Comparison of ENCODE assay signal across 13 mouse cellular contexts in genomic region chr3:96486828-96487559, GRCm38 (mm10). TPM values are rescaled to one million over a fixed set of nuclear protein-coding genes. Genes with fewer than 3 reads are reported as not detected.
DNase-seq lines count a peak whose midpoint lies in the region; ATAC-seq and TF ChIP-seq lines count a peak whose summit lies in the region.
"Not testable (repeated sequence)": the region's sequence is repeated elsewhere in the genome, so short reads cannot be mapped to it uniquely, and the experiment has no call there.
"Had no signal": no experiment of that assay in that cellular context is flagged by ENCODE, and none has a peak within 500 bp of the region (broad histone marks: within the 10 kb centered on the region; RNA-seq: fewer than 3 reads in every experiment).

No protein-coding gene starts in this region.

- not testable (repeated sequence) for TF ChIP-seq CTCF in MEL (IDR thresholded peaks at IDR 0.05 in 2 of 3, conservative IDR thresholded peaks at IDR 0.05 in 1 of 3; ENCODE audit: control insufficient read depth in 1 of 3, insufficient read depth in 1 of 3, low read depth in 2 of 3, low read length in 3 of 3, poor library complexity in 1 of 3, severe bottlenecking in 1 of 3); gastrocnemius, adult 2 months (IDR thresholded peaks at IDR 0.05); layer of hippocampus, adult 2 months (conservative IDR thresholded peaks at IDR 0.05); lung, adult 2 months (IDR thresholded peaks at IDR 0.05; ENCODE audit: insufficient read depth, low read length)

- TF ChIP-seq RAD21 in MEL (IDR thresholded peaks at IDR 0.05; ENCODE audit: low read depth, low read length), result not testable (repeated sequence)

- peak overlapping the region; percentile 74 for H3K9ac ChIP-seq in MEL (ENCODE audit: control insufficient read depth, low read depth, low read length, poor library complexity, severe bottlenecking)
- H3K9ac ChIP-seq in embryonic facial prominence, embryonic 12.5 days; midbrain, embryonic 16.5 days (ENCODE audit: low read depth, low read length); stomach, embryonic 14.5 days (replicated peaks; ENCODE audit: low read depth, low read length): not testable (repeated sequence)
- 0 out of 2 replicates have a peak overlapping the region, but pooled peaks have one; percentile 51 for H3K9ac ChIP-seq in hindbrain, embryonic 13.5 days

- not testable (repeated sequence) for H3K9me3 ChIP-seq in MEL (replicated peaks; ENCODE audit: insufficient read depth, low read length); embryonic facial prominence, embryonic 12.5 days; hindbrain, embryonic 13.5 days; midbrain, embryonic 16.5 days (replicated peaks; ENCODE audit: control insufficient read depth, low read length, poor library complexity, severe bottlenecking); stomach, embryonic 14.5 days (ENCODE audit: control insufficient read depth, low read depth, low read length)

- not testable (repeated sequence) for H3K27me3 ChIP-seq in MEL (ENCODE audit: control insufficient read depth in 1 of 2, insufficient read depth in 2 of 2, low read length in 2 of 2); embryonic facial prominence, embryonic 12.5 days; midbrain, embryonic 16.5 days (ENCODE audit: control insufficient read depth, insufficient read depth, low read depth, low read length); stomach, embryonic 14.5 days (ENCODE audit: control insufficient read depth, insufficient read depth, low read length)
- H3K27me3 ChIP-seq in hindbrain, embryonic 13.5 days, result peaks cover 27% of the 10 kb centered on the region

- peak overlapping the region; percentile 83 for H3K27ac ChIP-seq in MEL (ENCODE audit: control insufficient read depth, low read depth, low read length)
- H3K27ac ChIP-seq in embryonic facial prominence, embryonic 12.5 days; hindbrain, embryonic 13.5 days; layer of hippocampus, adult 2 months; stomach, embryonic 14.5 days (ENCODE audit: low read length): not testable (repeated sequence)
- H3K27ac ChIP-seq in gastrocnemius, adult 2 months, result peak overlapping the region; percentile 90; the same call in 1 of the 2 replicates
- peak overlapping the region; percentile 77; the same call in 1 of the 2 replicates for H3K27ac ChIP-seq in midbrain, embryonic 16.5 days (ENCODE audit: low read length)

- not testable (repeated sequence) for TF ChIP-seq EP300 in MEL (IDR thresholded peaks at IDR 0.05; ENCODE audit: low read depth in 1 of 2, low read length in 2 of 2)

- H3K4me1 ChIP-seq in MEL (ENCODE audit: control insufficient read depth in 1 of 2, insufficient read depth in 2 of 2, low read length in 2 of 2); embryonic facial prominence, embryonic 12.5 days; hindbrain, embryonic 13.5 days (replicated peaks); lung, adult 2 months (ENCODE audit: control insufficient read depth, insufficient read depth, low read length); midbrain, embryonic 16.5 days (ENCODE audit: control insufficient read depth, insufficient read depth, low read length); stomach, embryonic 14.5 days (ENCODE audit: control insufficient read depth, insufficient read depth, low read length): not testable (repeated sequence)

- TF ChIP-seq POLR2A in MEL (IDR thresholded peaks at IDR 0.05; ENCODE audit: control insufficient read depth in 1 of 2, insufficient read depth in 1 of 2, low read depth in 1 of 2, low read length in 2 of 2, poor library complexity in 1 of 2); lung, adult 2 months (IDR thresholded peaks at IDR 0.05; ENCODE audit: borderline replicate concordance, extremely low read depth, low read depth, low read length): not testable (repeated sequence)

- intact Hi-C loops in gastrocnemius, adult 2 months (cut with DNase I), result not testable (repeated sequence)

- 14% methylated on average over 6 of the region's 38 CpGs for WGBS in embryonic facial prominence, embryonic 12.5 days
- WGBS in hindbrain, embryonic 13.5 days, result 9% methylated on average over 9 of the region's 38 CpGs
- WGBS in lung, adult 2 months, result 8% methylated on average over 9 of the region's 38 CpGs
- 12% methylated on average over 5 of the region's 38 CpGs for WGBS in midbrain, embryonic 16.5 days
- WGBS in stomach, embryonic 14.5 days, result 15% methylated on average over 5 of the region's 38 CpGs

- peak overlapping the region; percentile 53 for H3K4me2 ChIP-seq in embryonic facial prominence, embryonic 12.5 days (replicated peaks)
- H3K4me2 ChIP-seq in hindbrain, embryonic 13.5 days, result peak overlapping the region; percentile 62
- H3K4me2 ChIP-seq in midbrain, embryonic 16.5 days (ENCODE audit: low read length), result peak overlapping the region; percentile 51
- peak overlapping the region; percentile 54; the same call in 1 of the 2 replicates for H3K4me2 ChIP-seq in stomach, embryonic 14.5 days (replicated peaks; ENCODE audit: low read depth, low read length)

- peak; percentile 70 for ATAC-seq in embryonic facial prominence, embryonic 12.5 days (ENCODE audit: insufficient number of reproducible peaks, insufficient read depth, low FRiP score, low TSS enrichment)
- peak; percentile 78 for ATAC-seq in hindbrain, embryonic 13.5 days (ENCODE audit: low FRiP score)
- ATAC-seq in midbrain, embryonic 16.5 days, result peak; percentile 71
- peak; percentile 78 for ATAC-seq in stomach, embryonic 14.5 days (ENCODE audit: insufficient number of reproducible peaks, insufficient read depth, low FRiP score, low read depth)

- not testable (repeated sequence) for H3K79me2 ChIP-seq in MEL (ENCODE audit: control insufficient read depth, insufficient read depth, low read length, poor library complexity)

- DNase-seq in MEL (ENCODE audit: low read depth, low spot score), result peak; percentile 90
- DNase-seq in gastrocnemius, adult 2 months; layer of hippocampus, adult 2 months (ENCODE audit: low spot score in 2 of 2); lung, adult 2 months: not testable (repeated sequence)

- peaks cover 0 to 12% of the 10 kb centered on the region in 2 experiments; a peak in 2 of 4 replicates for H3K36me3 ChIP-seq in MEL (ENCODE audit: control insufficient read depth in 1 of 2, insufficient read depth in 2 of 2, low read length in 2 of 2)
- not testable (repeated sequence) for H3K36me3 ChIP-seq in embryonic facial prominence, embryonic 12.5 days; hindbrain, embryonic 13.5 days; midbrain, embryonic 16.5 days (ENCODE audit: control insufficient read depth, insufficient read depth, low read length); stomach, embryonic 14.5 days (ENCODE audit: control insufficient read depth, insufficient read depth, low read length)

- H3K4me3 ChIP-seq in MEL (ENCODE audit: control insufficient read depth in 1 of 2, insufficient read depth in 1 of 2, low read depth in 2 of 2, low read length in 2 of 2), result peak overlapping the region; percentile 12 to 32
- H3K4me3 ChIP-seq in embryonic facial prominence, embryonic 12.5 days, result 0 out of 2 replicates have a peak overlapping the region, but pooled peaks have one; percentile 18
- H3K4me3 ChIP-seq in gastrocnemius, adult 2 months, result peak overlapping the region; percentile 75
- H3K4me3 ChIP-seq in hindbrain, embryonic 13.5 days, result peak overlapping the region; percentile 36
- H3K4me3 ChIP-seq in layer of hippocampus, adult 2 months, result peak overlapping the region; percentile 48; the same call in 1 of the 2 replicates
- H3K4me3 ChIP-seq in lung, adult 2 months (replicated peaks; ENCODE audit: extremely low read depth, low read depth, low read length), result peak overlapping the region; percentile 34
- H3K4me3 ChIP-seq in midbrain, embryonic 16.5 days (ENCODE audit: low read depth, low read length), result peak overlapping the region; percentile 24
- not testable (repeated sequence) for H3K4me3 ChIP-seq in stomach, embryonic 14.5 days (ENCODE audit: low read depth, low read length)

TF ChIP-seq in MEL, 35 proteins besides CTCF, POLR2A, EP300 and RAD21:
- TF ChIP-seq POLR2AphosphoS5 (IDR thresholded peaks at IDR 0.05; ENCODE audit: borderline replicate concordance, low read depth, low read length), result 0 out of 2 replicates have a peak, but pooled peaks have one; percentile 95
- peak; percentile 59; the same call in 1 of the 2 replicates for TF ChIP-seq ZMIZ1 (IDR thresholded peaks at IDR 0.05; ENCODE audit: low read depth, low read length)

RNA-seq across cellular contexts. Expression of gene BC107364, which starts 34.9 kb away (rescaled TPM):
- not detected in 2 replicates for total RNA-seq in MEL (2012; rRNA removed)
- under 1 TPM in 1 of 2 experiments, not detected in 1; 0.17 TPM for polyA plus RNA-seq in MEL (2012; ENCODE audit: insufficient read depth in 1 of 2, insufficient read length in 2 of 2, low read depth in 1 of 2, low replicate concordance in 2 of 2, missing spikeins in 1 of 2)
- polyA plus RNA-seq in embryonic facial prominence, embryonic 12.5 days (2016; fragmentation: Nextera tagmentation; extraction: Ambion mirVana), result 0.26 TPM in 1 of 2 replicates, not detected in the other
- total RNA-seq in gastrocnemius, adult 2 months (2021), result not detected
- polyA plus RNA-seq in hindbrain, embryonic 13.5 days (2015; fragmentation: Nextera tagmentation; extraction: Ambion mirVana), result not detected in 2 replicates
- total RNA-seq in layer of hippocampus, adult 2 months (2021), result not detected
- polyA plus RNA-seq in lung, adult 2 months (2012; rRNA removed), result not detected in 2 replicates
- not detected in 2 replicates for polyA plus RNA-seq in midbrain, embryonic 16.5 days (2015; fragmentation: Nextera tagmentation; extraction: Ambion mirVana)
- polyA plus RNA-seq in stomach, embryonic 14.5 days (2014; fragmentation: Nextera tagmentation; extraction: Ambion mirVana), result not detected in 2 replicates
- total RNA-seq: adrenal gland, postnatal 10 days; heart, postnatal 14 days; layer of hippocampus, adult 18-20 months; left cerebral cortex, postnatal 4 days had no signal
- polyA plus RNA-seq: G1E had no signal

RNA-seq across cellular contexts. Expression of gene Hfe2, which starts 38.0 kb away (rescaled TPM):
- not detected in 2 replicates for total RNA-seq in MEL (2012; rRNA removed)
- polyA plus RNA-seq in MEL (2012; ENCODE audit: insufficient read depth in 1 of 2, insufficient read length in 2 of 2, low read depth in 1 of 2, low replicate concordance in 2 of 2, missing spikeins in 1 of 2), result not detected
- 3.2 and 4.0 TPM in 2 replicates for polyA plus RNA-seq in embryonic facial prominence, embryonic 12.5 days (2016; fragmentation: Nextera tagmentation; extraction: Ambion mirVana)
- total RNA-seq in gastrocnemius, adult 2 months (2021), result 100 to 1,000 TPM; 590 to 675 TPM
- 0.89 and 0.92 TPM in 2 replicates for polyA plus RNA-seq in hindbrain, embryonic 13.5 days (2015; fragmentation: Nextera tagmentation; extraction: Ambion mirVana)
- total RNA-seq in layer of hippocampus, adult 2 months (2021), result under 1 TPM in 1 of 2 experiments, not detected in 1; 0.23 TPM
- polyA plus RNA-seq in lung, adult 2 months (2012; rRNA removed), result 4.6 and 13.8 TPM in 2 replicates
- polyA plus RNA-seq in midbrain, embryonic 16.5 days (2015; fragmentation: Nextera tagmentation; extraction: Ambion mirVana), result 1.8 and 2.4 TPM in 2 replicates
- polyA plus RNA-seq in stomach, embryonic 14.5 days (2014; fragmentation: Nextera tagmentation; extraction: Ambion mirVana), result 0.20 TPM in 1 of 2 replicates, not detected in the other
- total RNA-seq: G1E had no signal
- polyA plus RNA-seq: G1E had no signal
